Mouse (Mus musculus): Measurements from ENCODE around the gene Irf5. TPM values are rescaled to one million over a fixed set of nuclear protein-coding genes. Genes with fewer than 3 reads are reported as not detected.
"Not testable (repeated sequence)": the region's sequence is repeated elsewhere in the genome, so short reads cannot be mapped to it uniquely, and the experiment has no call there.

Irf5 gene
- polyA plus RNA-seq, 1 experiment, result 18.5 TPM

- no peak for DNase-seq (ENCODE audit: low read depth, low spot score)
- 63% methylated on average over 6 of the region's 6 CpGs for WGBS
These were observed 2.4 kb upstream of the Irf5 start for GRCm38 (mm10) chr6:29524034-29524489.

- WGBS, result 78% methylated on average over 6 of the region's 6 CpGs
- no peak for DNase-seq (ENCODE audit: low read depth, low spot score)
These were observed 1.2 kb upstream of the Irf5 start for GRCm38 (mm10) chr6:29525256-29525655.

- WGBS, result 5% methylated on average over 34 of the region's 34 CpGs
- peak; percentile 28 for DNase-seq (ENCODE audit: low read depth, low spot score)
These were observed 1.1 kb downstream of the Irf5 start for GRCm38 (mm10) chr6:29527361-29528164.

- no peak for DNase-seq (ENCODE audit: low read depth, low spot score)
These were observed 1.7 kb downstream of the Irf5 start for GRCm38 (mm10) chr6:29528165-29528505.

GRCm38 (mm10) chr6:29528561-29529443 lies 2.4 kb downstream of the Irf5 start:
- DNase-seq (ENCODE audit: low read depth, low spot score), result no peak
- whole genome bisulfite sequencing, result 30% methylated on average over 13 of the region's 13 CpGs

More at GRCm38 (mm10) chr6:29528165-29528505, 1.7 kb downstream of the Irf5 start:
- 12% methylated on average over 8 of the region's 8 CpGs for WGBS

- DNase-seq (ENCODE audit: low read depth, low spot score), result no peak
- WGBS, result 41% methylated on average over 2 of the region's 2 CpGs
These were observed 3.0 kb downstream of the Irf5 start for GRCm38 (mm10) chr6:29529444-29529820.

- DNase-seq (ENCODE audit: low read depth, low spot score), result no peak
- 58% methylated on average over 4 of the region's 4 CpGs for WGBS
These were observed 3.6 kb downstream of the Irf5 start for GRCm38 (mm10) chr6:29530050-29530449.

- DNase-seq (ENCODE audit: low read depth, low spot score), result no peak
- WGBS, result 63% methylated on average over 6 of the region's 6 CpGs
These were observed 8.9 kb downstream of the Irf5 start for GRCm38 (mm10) chr6:29535316-29535715.

GRCm38 (mm10) chr6:29536651-29537193 lies 10.3 kb downstream of the Irf5 start:
- 64% methylated on average over 4 of the region's 4 CpGs for WGBS
- DNase-seq (ENCODE audit: low read depth, low spot score), result no peak

GRCm38 (mm10) chr6:29537221-29537620 lies 10.8 kb downstream of the Irf5 start:
- WGBS, result 80% methylated on average over 3 of the region's 3 CpGs
- no peak for DNase-seq (ENCODE audit: low read depth, low spot score)

- no peak for DNase-seq (ENCODE audit: low read depth, low spot score)
- 87% methylated on average over 8 of the region's 8 CpGs for WGBS
These were observed 13.1 kb downstream of the Irf5 start for GRCm38 (mm10) chr6:29539502-29539901.

GRCm38 (mm10) chr6:29540223-29540622 lies 13.8 kb downstream of the Irf5 start:
- 81% methylated on average over 6 of the region's 6 CpGs for WGBS
- DNase-seq (ENCODE audit: low read depth, low spot score), result no peak

GRCm38 (mm10) chr6:29540956-29541355 lies 14.5 kb downstream of the Irf5 start:
- 76% methylated on average over 1 of the region's 1 CpGs for WGBS
- no peak for DNase-seq (ENCODE audit: low read depth, low spot score)

- WGBS, result 97% methylated on average over 2 of the region's 2 CpGs
- DNase-seq (ENCODE audit: low read depth, low spot score), result no peak
These were observed 19.2 kb downstream of the Irf5 start for GRCm38 (mm10) chr6:29545611-29546010.

GRCm38 (mm10) chr6:29547582-29547981 lies 21.2 kb downstream of the Irf5 start:
- no peak for DNase-seq (ENCODE audit: low read depth, low spot score)

- WGBS, result 93% methylated on average over 1 of the region's 1 CpGs
- no peak for DNase-seq (ENCODE audit: low read depth, low spot score)
These were observed 21.7 kb downstream of the Irf5 start for GRCm38 (mm10) chr6:29548086-29548485.

- WGBS, result 90% methylated on average over 2 of the region's 2 CpGs
- no peak for DNase-seq (ENCODE audit: low read depth, low spot score)
These were observed 26.1 kb downstream of the Irf5 start for GRCm38 (mm10) chr6:29552526-29552925.

- 69% methylated on average over 2 of the region's 2 CpGs for WGBS
These were observed 30.7 kb downstream of the Irf5 start for GRCm38 (mm10) chr6:29557112-29557511.

GRCm38 (mm10) chr6:29576388-29576787 lies 50.0 kb downstream of the Irf5 start:
- 95% methylated on average over 3 of the region's 3 CpGs for WGBS

More at GRCm38 (mm10) chr6:29557112-29557511, 30.7 kb downstream of the Irf5 start:
- DNase-seq (ENCODE audit: low read depth, low spot score), result no peak

GRCm38 (mm10) chr6:29580770-29581169 lies 54.3 kb downstream of the Irf5 start:
- 84% methylated on average over 1 of the region's 1 CpGs for WGBS
- no peak for DNase-seq (ENCODE audit: low read depth, low spot score)

More at GRCm38 (mm10) chr6:29576388-29576787, 50.0 kb downstream of the Irf5 start:
- not testable (repeated sequence) for DNase-seq (ENCODE audit: low read depth, low spot score)

All from large intestine, adult 2 months (tissue).